Mouse (Mus musculus) T-cell, adult 2 months (primary cell): Measurements from ENCODE around the gene Abcg3.
"Not testable (repeated sequence)": the region's sequence is repeated elsewhere in the genome, so short reads cannot be mapped to it uniquely, and the experiment has no call there.

Source experiments
- DNase-seq: peaks from one replicate; pipeline ENCODE4 v3.0.0; 2022; ENCODE audit warnings: low spot score

Gene Abcg3

GRCm38 (mm10) chr5:104982535-104982934 lies at the start of gene Abcg3:
Gene Abcg3, minus strand, starts transcription at chr5:104982718.
- peak; percentile 42 for DNase-seq

GRCm38 (mm10) chr5:105012551-105012950 lies 30.0 kb upstream of the Abcg3 start:
- no peak for DNase-seq

- DNase-seq = no peak
Observed at GRCm38 (mm10) chr5:105011570-105011969, 29.1 kb upstream of the Abcg3 start.

- DNase-seq = peak; percentile 45
Observed at GRCm38 (mm10) chr5:105010376-105010775, 27.9 kb upstream of the Abcg3 start.

DNA sequence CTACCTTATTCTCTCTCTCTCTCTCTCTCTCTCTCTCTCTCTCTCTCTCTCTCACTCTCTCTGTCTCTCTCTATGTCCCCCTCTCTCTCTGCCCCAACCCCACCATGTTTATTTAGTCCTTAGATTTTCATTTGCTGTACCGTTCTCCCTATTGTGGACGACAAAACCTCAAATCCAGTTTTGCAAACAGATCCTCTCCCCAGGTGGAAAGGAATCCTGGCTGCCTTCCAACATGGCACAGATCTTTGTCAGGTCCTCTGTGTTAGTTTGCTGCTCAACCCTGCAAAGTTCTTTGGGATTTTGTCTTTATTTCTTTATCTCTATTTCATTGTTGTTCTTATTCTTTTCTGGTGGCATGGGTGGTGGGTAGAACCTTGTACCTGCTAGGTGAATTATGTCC lies 6.9 kb upstream of the Abcg3 start:
- no peak for DNase-seq

DNA sequence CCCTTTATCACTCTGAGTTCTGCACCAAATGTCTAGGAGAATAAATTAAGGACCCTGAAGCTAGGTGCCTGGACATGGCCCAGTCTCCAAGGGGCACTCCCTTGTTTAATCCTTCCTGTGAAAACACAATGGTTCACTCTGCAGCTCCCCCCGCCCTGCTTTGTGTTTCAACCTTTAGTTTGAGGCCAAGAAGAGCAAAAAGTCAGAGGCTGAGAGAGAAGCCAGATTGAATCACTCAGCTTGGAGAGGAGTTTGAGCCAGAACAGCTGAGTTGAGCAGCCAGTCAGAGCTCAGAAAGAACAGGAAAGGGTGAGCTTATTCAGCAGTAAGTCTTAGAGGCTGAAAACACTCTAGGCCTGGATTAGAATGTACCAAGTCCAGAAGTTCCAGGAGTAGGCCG lies 5.5 kb upstream of the Abcg3 start:
- DNase-seq = no peak

- peak; percentile 46 for DNase-seq
Observed at GRCm38 (mm10) chr5:104986706-104987105, 4.2 kb upstream of the Abcg3 start.

DNA sequence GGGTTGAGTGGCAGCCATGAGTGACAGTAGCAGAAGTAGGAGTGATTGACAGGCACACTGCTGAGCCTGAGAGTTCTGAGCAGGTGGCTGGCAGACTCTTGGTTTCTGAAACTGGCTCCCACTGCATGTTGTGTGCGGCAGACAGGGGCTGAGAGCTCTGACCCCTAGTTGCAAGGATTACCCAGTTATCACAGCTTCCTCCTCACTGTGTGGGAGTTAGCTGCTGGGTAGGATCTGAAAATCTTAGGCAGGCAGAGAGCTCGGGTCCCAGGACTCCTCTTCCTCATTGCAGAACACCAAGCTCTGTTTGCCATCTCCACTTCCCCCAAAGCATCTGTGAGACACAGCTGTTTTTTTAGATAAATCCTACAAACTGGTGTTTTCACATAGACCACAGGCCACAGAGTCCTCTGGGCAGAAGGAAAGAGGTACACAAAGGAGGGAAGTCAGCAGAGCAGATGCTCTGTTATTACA lies 3.4 kb downstream of the Abcg3 start:
- DNase-seq = no peak

DNA sequence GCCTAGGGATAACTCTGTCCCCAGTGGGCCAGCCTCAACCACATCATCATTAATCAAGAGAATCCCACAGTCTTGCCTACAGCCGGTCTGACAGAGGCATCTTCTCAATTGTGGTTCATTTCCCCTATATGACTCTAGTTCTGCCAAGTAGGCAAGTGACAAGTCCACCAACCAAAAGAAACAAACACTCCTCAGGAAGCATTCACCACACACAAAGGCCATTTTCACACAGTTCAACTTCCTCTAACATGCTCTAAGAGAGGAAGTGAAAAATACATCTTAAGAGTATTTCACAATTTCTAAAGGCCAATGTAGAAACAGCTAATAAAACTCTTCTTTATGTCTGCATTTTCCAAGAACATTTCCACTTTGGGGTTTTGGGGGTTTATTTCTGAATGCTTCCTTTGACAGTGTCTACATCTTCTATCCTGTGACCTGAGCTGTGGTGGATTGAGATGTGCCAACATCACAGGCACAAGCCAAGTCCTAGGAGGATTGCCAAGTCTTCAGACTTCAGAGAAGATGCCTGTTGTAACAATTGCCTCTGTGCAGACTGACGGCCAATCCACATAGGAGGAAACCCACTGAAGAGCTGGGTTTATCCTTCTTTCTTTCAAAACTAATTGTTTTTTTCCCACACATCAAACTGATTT lies 24.3 kb downstream of the Abcg3 start:
- DNase-seq = peak; percentile 6

DNA sequence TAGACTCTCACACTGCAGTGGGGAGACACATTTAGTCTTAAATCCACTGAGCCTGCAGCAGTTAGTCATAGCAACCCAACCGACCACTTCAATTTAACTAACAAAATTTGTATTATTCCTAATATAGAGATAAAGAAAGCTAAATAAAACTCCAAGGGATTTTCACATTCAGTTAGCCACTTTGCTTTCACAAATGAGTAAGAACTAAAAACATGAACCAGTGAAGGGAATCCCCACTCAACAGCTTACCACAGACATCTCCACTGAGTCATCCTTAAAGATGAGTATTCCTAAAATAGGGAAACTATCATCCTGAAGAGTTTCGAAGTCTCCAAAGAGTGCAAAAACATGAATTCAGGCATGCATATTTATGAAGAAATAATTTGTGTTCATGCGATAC lies 27.3 kb downstream of the Abcg3 start:
- no peak for DNase-seq

GRCm38 (mm10) chr5:104946951-104947350 lies 35.6 kb downstream of the Abcg3 start:
- no peak for DNase-seq

DNA sequence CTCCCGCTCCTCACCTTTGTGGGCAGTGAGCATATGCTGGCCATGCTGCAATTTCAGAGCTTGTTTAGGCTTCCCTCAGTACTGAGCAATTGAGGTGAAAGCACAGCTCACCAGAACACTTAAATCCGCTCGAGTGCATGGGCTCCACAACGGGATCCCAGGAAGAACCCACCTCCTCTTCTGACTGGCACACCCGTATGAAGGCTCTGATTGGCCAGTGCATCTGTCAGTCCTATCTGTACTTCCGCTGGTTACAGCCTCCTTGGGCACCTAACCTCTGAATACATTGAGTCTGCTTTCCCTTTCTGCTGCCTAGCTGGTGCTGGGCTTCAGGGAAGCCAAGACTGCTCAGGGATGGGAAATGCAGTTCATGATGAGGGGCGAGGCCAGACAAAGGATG lies 48.4 kb downstream of the Abcg3 start:
- DNase-seq = no peak

GRCm38 (mm10) chr5:104906556-104906955 lies 76.0 kb downstream of the Abcg3 start:
- DNase-seq = not testable (repeated sequence)
